In the genomic region with DNA sequence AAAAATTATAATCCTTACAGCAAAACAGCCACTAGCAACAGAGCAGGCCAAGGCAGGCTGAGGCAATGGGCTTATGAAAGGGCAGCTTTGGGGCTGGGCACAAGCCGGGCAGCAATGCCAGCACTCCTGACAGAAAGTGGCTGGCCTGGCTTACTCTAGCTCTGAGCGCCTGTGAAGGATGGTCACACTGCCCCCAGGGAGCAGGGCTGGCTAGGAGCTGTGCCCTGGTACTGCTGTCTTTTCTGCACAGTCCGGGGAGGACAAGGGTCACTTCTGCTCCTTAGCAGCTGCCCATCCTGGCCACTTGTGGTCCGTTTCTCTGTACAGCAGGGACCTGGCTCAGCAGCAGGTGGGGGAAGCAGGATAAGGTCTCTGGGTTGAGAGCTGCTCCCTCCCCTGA, we compare ENCODE assay signal across 23 mouse cellular contexts. TPM values are rescaled to one million over a fixed set of nuclear protein-coding genes. Genes with fewer than 3 reads are reported as not detected.
A peak's percentile ranks its signal among the peaks of the same experiment; 100 is the strongest.
DNase-seq lines count a peak whose midpoint lies in the region; ATAC-seq lines count a peak whose summit lies in the region.
"Had no signal": no experiment of that assay in that cellular context is flagged by ENCODE, and none has a peak within 500 bp of the region (broad histone marks: within the 10 kb centered on the region; RNA-seq: fewer than 3 reads in every experiment).

No protein-coding gene starts in this region.

- no peak for ATAC-seq in hindbrain, embryonic 14.5 days (ENCODE audit: low FRiP score)
- ATAC-seq: forebrain, embryonic 14.5 days; intestine, postnatal 0 days; Patski had no signal

- DNase-seq in hindbrain, embryonic 10.5 days (ENCODE audit: low spot score) = no peak
- no peak for DNase-seq in hindbrain, embryonic 14.5 days (ENCODE audit: low spot score)
- peak; percentile 56 for DNase-seq in kidney, adult 18-20 months
- DNase-seq in kidney, adult 8-10 months = peak; percentile 72 to 74
- peak; percentile 69 for DNase-seq in kidney, postnatal 14 days
- no peak for DNase-seq in embryo, embryonic 10.5 days (ENCODE audit: low spot score)
- no peak for DNase-seq in gastrocnemius, adult 18-20 months (ENCODE audit: low spot score)
- DNase-seq: adrenal gland, adult 2 months; B cell, adult 2 months; cerebellum, adult 11-12 months; gastrocnemius, postnatal 14 days; heart, adult 18-20 months; thymus, postnatal 36 days had no signal

- no peak overlapping the region for H3K9ac ChIP-seq in hindbrain, embryonic 14.5 days
- H3K9ac ChIP-seq: embryonic facial prominence, embryonic 12.5 days; heart, embryonic 13.5 days; liver, embryonic 15.5 days; stomach, embryonic 15.5 days had no signal

- H3K36me3 ChIP-seq in hindbrain, embryonic 10.5 days = peaks cover 6% of the 10 kb centered on the region; the same call in 1 of the 2 replicates
- H3K36me3 ChIP-seq in hindbrain, embryonic 14.5 days (replicated peaks; ENCODE audit: control insufficient read depth, insufficient read depth) = peaks cover 31% of the 10 kb centered on the region
- H3K36me3 ChIP-seq: G1E; liver, embryonic 15.5 days; stomach, embryonic 15.5 days had no signal

- 0 out of 2 replicates have a peak overlapping the region, but pooled peaks have one; percentile 23 for H3K27ac ChIP-seq in hindbrain, embryonic 10.5 days
- H3K27ac ChIP-seq in hindbrain, embryonic 14.5 days = no peak overlapping the region
- H3K27ac ChIP-seq: embryonic facial prominence, embryonic 12.5 days; heart, embryonic 13.5 days; liver, embryonic 15.5 days; stomach, embryonic 15.5 days had no signal

- 68% methylated on average over 4 of the region's 4 CpGs for WGBS in hindbrain, embryonic 10.5 days
- 71% methylated on average over 4 of the region's 4 CpGs for WGBS in hindbrain, embryonic 14.5 days

- no peaks in the 10 kb centered on the region for H3K9me3 ChIP-seq in hindbrain, embryonic 10.5 days
- H3K9me3 ChIP-seq in hindbrain, embryonic 14.5 days (ENCODE audit: control insufficient read depth, low read length) = no peaks in the 10 kb centered on the region
- H3K9me3 ChIP-seq: embryonic facial prominence, embryonic 12.5 days; G1E; heart, embryonic 13.5 days; liver, embryonic 15.5 days; stomach, embryonic 15.5 days had no signal

- no peaks in the 10 kb centered on the region for H3K27me3 ChIP-seq in hindbrain, embryonic 10.5 days (ENCODE audit: insufficient read depth, poor library complexity, severe bottlenecking)
- H3K27me3 ChIP-seq in hindbrain, embryonic 14.5 days (ENCODE audit: control insufficient read depth, insufficient read depth, low read length) = no peaks in the 10 kb centered on the region
- H3K27me3 ChIP-seq: embryonic facial prominence, embryonic 12.5 days; heart, embryonic 13.5 days; liver, embryonic 15.5 days; Patski; stomach, embryonic 15.5 days had no signal

- no peak overlapping the region for H3K4me3 ChIP-seq in hindbrain, embryonic 10.5 days
- H3K4me3 ChIP-seq in hindbrain, embryonic 14.5 days (replicated peaks; ENCODE audit: low read length) = no peak overlapping the region
- H3K4me3 ChIP-seq: embryonic facial prominence, embryonic 12.5 days; heart, embryonic 13.5 days; liver, embryonic 15.5 days; stomach, embryonic 15.5 days had no signal

- H3K4me1 ChIP-seq in hindbrain, embryonic 10.5 days (replicated peaks) = peaks cover 31% of the 10 kb centered on the region
- peaks cover 14% of the 10 kb centered on the region for H3K4me1 ChIP-seq in hindbrain, embryonic 14.5 days (replicated peaks; ENCODE audit: control insufficient read depth, insufficient read depth, low read length)
- H3K4me1 ChIP-seq: liver, embryonic 15.5 days had no signal

- no peak overlapping the region for H3K4me2 ChIP-seq in hindbrain, embryonic 14.5 days (replicated peaks)
- H3K4me2 ChIP-seq: embryonic facial prominence, embryonic 12.5 days; liver, embryonic 15.5 days; midbrain, embryonic 11.5 days; stomach, embryonic 15.5 days had no signal

RNA-seq across cellular contexts. Expression of a gene that starts 46.8 kb away (rescaled TPM):
- polyA plus RNA-seq in hindbrain, embryonic 10.5 days (2016; fragmentation: Nextera tagmentation; extraction: Ambion mirVana) = 7.6 and 9.6 TPM in 2 replicates
- 21.6 and 21.7 TPM in 2 replicates for polyA plus RNA-seq in hindbrain, embryonic 14.5 days (2014; fragmentation: Nextera tagmentation; extraction: Ambion mirVana)
- 1 to 10 TPM; 3.7 to 3.8 TPM for total RNA-seq in gastrocnemius, adult 18-20 months (2021)
- total RNA-seq: CH12.LX had no signal
- polyA plus RNA-seq: G1E had no signal

Comparison
In these comparisons a context has a peak if more than half of its experiments do, and no peak if none do; other contexts are left out.
1. DNase-seq: peak in kidney, adult 18-20 months (single experiment), kidney, adult 8-10 months (2 of 2) and kidney, postnatal 14 days (single experiment); none in hindbrain, embryonic 10.5 days (single experiment), hindbrain, embryonic 14.5 days (single experiment), embryo, embryonic 10.5 days (single experiment) and gastrocnemius, adult 18-20 months (single experiment).